Mouse (Mus musculus): ENCODE results near the gene Try10. TPM values are rescaled to one million over a fixed set of nuclear protein-coding genes. Genes with fewer than 3 reads are reported as not detected.

Try10 gene
- 0.09 TPM in 1 of 2 replicates, not detected in the other for polyA plus RNA-seq (2012; rRNA removed)

GRCm38 (mm10) chr6:41353932-41354331 lies at the start of gene Try10:
Gene Try10, plus strand, starts transcription at chr6:41354105.

DNA sequence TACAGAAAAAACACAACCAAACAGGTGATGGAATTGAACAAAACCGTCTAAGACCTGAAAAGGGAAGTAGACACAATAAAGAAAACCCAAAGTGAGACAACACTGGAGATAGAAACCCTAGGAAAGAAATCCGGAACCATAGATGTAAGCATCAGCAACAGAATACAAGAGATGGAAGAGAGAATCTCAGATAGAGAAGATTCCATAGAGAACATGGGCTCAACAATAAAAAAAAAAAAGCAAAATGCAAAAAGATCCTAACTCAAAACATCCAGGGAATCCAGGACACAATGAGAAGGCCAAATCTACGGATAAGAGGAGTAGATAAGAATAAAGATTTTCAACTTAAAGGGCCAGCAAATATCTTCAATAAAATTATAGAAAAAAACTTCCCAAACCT lies 37.2 kb upstream of the Try10 start, which contains the start of gene Try5:
Gene Try5, minus strand, starts transcription at position 101 of the 400 bp plus-strand sequence.

DNA sequence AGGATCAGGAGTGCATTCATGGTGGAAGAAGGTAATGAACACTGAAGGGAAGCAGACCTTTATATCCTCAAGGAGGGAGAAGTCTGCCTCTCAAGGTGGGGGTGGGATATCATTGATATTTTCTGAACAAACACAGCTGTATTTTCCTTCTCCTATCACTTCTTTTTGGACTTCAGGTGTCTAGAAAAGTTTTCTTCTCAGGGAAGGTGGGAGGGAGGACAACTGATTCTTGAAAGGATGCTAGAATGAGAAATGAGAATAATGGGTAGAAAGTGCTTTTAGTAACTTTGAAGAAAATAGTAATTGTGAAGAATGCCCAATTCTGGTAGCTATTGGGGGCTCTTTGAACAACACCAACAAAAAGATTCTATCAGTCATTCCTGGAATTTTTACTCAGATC lies 23.7 kb downstream of the Try10 start, which contains the start of gene Prss3:
Gene Prss3, minus strand, starts transcription at position 101 of the 400 bp plus-strand sequence.

DNA sequence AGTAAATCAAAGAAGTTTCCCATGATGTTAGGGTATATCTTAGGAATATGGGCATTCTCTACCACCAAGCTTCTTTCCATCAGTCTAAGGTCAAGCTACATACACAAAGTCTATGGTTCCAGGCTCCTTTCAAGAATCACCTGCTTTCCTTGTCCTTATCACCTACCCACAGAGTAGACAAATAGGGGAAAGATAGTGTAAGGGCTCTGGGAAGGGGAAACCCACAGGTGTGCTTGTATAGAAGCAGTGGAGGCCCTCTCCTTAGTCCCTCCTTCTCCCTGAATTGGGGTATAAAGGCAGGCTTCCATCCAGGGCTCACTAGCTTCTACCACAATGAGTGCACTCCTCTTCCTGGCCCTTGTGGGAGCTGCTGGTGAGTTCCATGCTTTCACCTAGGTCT lies 38.2 kb downstream of the Try10 start, which contains the start of gene Gm5771:
Gene Gm5771, plus strand, starts transcription at position 301 of the 400 bp plus-strand sequence.

Other genes starting within 250 kb of the Try10 start
- 0.17 TPM in 1 of 2 replicates, not detected in the other for gene Try4, start 51.8 kb upstream of the Try10 start, polyA plus RNA-seq (2012; rRNA removed)
- 0.17 and 0.21 TPM in 2 replicates for gene Try5, start 37.3 kb upstream of the Try10 start, polyA plus RNA-seq (2012; rRNA removed)
- not detected in 2 replicates for gene Prss3, start 23.6 kb downstream of the Try10 start, polyA plus RNA-seq (2012; rRNA removed)
- gene Gm5771, start 38.3 kb downstream of the Try10 start, polyA plus RNA-seq (2012; rRNA removed), result not detected in 2 replicates
- not detected in 2 replicates for gene Gm10334, start 92.0 kb downstream of the Try10 start, polyA plus RNA-seq (2012; rRNA removed)
- not detected in 2 replicates for gene Prss1, start 104.8 kb downstream of the Try10 start, polyA plus RNA-seq (2012; rRNA removed)
- gene Prss2, start 167.7 kb downstream of the Try10 start, polyA plus RNA-seq (2012; rRNA removed), result 0.13 TPM in 1 of 2 replicates, not detected in the other

Measured in central nervous system, embryonic 18 days (tissue).